14 mouse cellular contexts compared by ENCODE assay signal in the genomic region with DNA sequence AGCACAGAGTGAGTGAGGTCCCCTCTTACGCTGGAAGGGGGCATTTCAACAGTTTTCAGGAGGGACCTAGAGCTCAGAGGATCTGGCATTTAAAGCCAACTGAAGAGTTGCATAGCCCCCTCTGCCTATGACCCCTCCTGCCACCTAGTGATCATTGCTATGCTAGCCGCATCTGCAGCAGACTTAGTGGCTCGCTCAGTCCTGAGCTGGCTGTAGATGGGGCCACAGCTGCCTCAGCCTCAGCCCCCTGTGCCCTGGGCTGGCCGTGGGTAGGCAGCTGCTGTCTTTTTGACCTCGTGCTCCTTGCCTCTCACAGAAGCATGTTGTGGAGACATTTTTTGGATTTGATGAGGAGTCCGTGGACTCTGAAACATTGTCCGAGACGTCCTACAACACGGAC. TPM values are rescaled to one million over a fixed set of nuclear protein-coding genes. Genes with fewer than 3 reads are reported as not detected.
DNase-seq lines count a peak whose midpoint lies in the region; ATAC-seq and TF ChIP-seq lines count a peak whose summit lies in the region.
"Had no signal": no experiment of that assay in that cellular context is flagged by ENCODE, and none has a peak within 500 bp of the region (broad histone marks: within the 10 kb centered on the region; RNA-seq: fewer than 3 reads in every experiment).

No protein-coding gene starts in this region.

- TF ChIP-seq POLR2A in CH12.LX (IDR thresholded peaks at IDR 0.05; ENCODE audit: low read depth, low read length): no peak
- TF ChIP-seq POLR2A in bone marrow, adult 2 months (IDR thresholded peaks at IDR 0.05; ENCODE audit: borderline replicate concordance, control insufficient read depth, low read depth, low read length): no peak

- no peaks in the 10 kb centered on the region for H3K36me3 ChIP-seq in liver, embryonic 14.5 days (replicated peaks; ENCODE audit: control insufficient read depth, insufficient read depth, low read depth)
- no peaks in the 10 kb centered on the region for H3K36me3 ChIP-seq in liver, embryonic 11.5 days (ENCODE audit: control insufficient read depth, insufficient read depth, low read length)
- H3K36me3 ChIP-seq in CH12.LX (replicated peaks in 1 of 2; ENCODE audit: control insufficient read depth in 1 of 2, insufficient read depth in 1 of 2, low read length in 1 of 2): no peaks in the 10 kb centered on the region
- H3K36me3 ChIP-seq in midbrain, embryonic 16.5 days (ENCODE audit: control insufficient read depth, insufficient read depth, low read length): peaks cover 15% of the 10 kb centered on the region; the same call in 1 of the 2 replicates
- H3K36me3 ChIP-seq: embryonic facial prominence, embryonic 12.5 days had no signal

- no peak for TF ChIP-seq EP300 in liver, embryonic 14.5 days (IDR thresholded peaks at IDR 0.05; ENCODE audit: low read depth)
- TF ChIP-seq EP300 in CH12.LX (IDR thresholded peaks at IDR 0.05; ENCODE audit: low read length): no peak

- no peak for DNase-seq in liver, embryonic 14.5 days (ENCODE audit: low read depth in 3 of 3, low spot score in 3 of 3)
- no peak for DNase-seq in liver, embryonic 11.5 days (ENCODE audit: low spot score)
- no peak for DNase-seq in CH12.LX (ENCODE audit: extremely low read depth)
- no peak for DNase-seq in right cerebral cortex, adult 2 months (ENCODE audit: low spot score in 2 of 2)
- DNase-seq in frontal cortex, postnatal 36 days (ENCODE audit: low spot score in 2 of 2): no peak
- DNase-seq: adrenal gland, postnatal 36 days; cerebellum, adult 18-20 months; heart, adult 18-20 months; kidney, adult 9 months had no signal

- no peaks in the 10 kb centered on the region for H3K4me1 ChIP-seq in liver, embryonic 14.5 days (replicated peaks; ENCODE audit: control insufficient read depth in 2 of 2, insufficient read depth in 2 of 2, low read length in 1 of 2)
- H3K4me1 ChIP-seq in liver, embryonic 11.5 days (replicated peaks; ENCODE audit: control insufficient read depth, insufficient read depth, low read length): no peaks in the 10 kb centered on the region
- peaks cover 3 to 31% of the 10 kb centered on the region in 2 experiments; a peak in 2 of 4 replicates for H3K4me1 ChIP-seq in CH12.LX (ENCODE audit: control insufficient read depth in 1 of 2, insufficient read depth in 2 of 2)
- H3K4me1 ChIP-seq in bone marrow, adult 2 months (ENCODE audit: control insufficient read depth, insufficient read depth, low read length): no peaks in the 10 kb centered on the region
- no peaks in the 10 kb centered on the region for H3K4me1 ChIP-seq in midbrain, embryonic 16.5 days (ENCODE audit: control insufficient read depth, insufficient read depth, low read length)
- H3K4me1 ChIP-seq: embryonic facial prominence, embryonic 12.5 days had no signal

- ATAC-seq in liver, embryonic 14.5 days (ENCODE audit: insufficient read depth): no peak
- ATAC-seq in liver, embryonic 11.5 days (replicated peaks; ENCODE audit: low FRiP score): no peak
- peak; percentile 47; the same call in 1 of the 2 replicates for ATAC-seq in midbrain, embryonic 16.5 days

- dilution Hi-C loops in CH12.LX (cut with MboI; ENCODE audit: extremely low pct_ligation_motif_present, extremely low pct_unique_long_range_greater_than_20kb, low sequenced_read_pairs): no loop called here

- no peak overlapping the region for H3K4me2 ChIP-seq in liver, embryonic 14.5 days (ENCODE audit: low read depth)
- H3K4me2 ChIP-seq in liver, embryonic 11.5 days: no peak overlapping the region
- H3K4me2 ChIP-seq in CH12.LX (ENCODE audit: insufficient read depth, low read depth, poor library complexity, severe bottlenecking): no peak overlapping the region
- H3K4me2 ChIP-seq in midbrain, embryonic 16.5 days (ENCODE audit: low read length): no peak overlapping the region
- H3K4me2 ChIP-seq: embryonic facial prominence, embryonic 12.5 days had no signal

- TF ChIP-seq RAD21 in CH12.LX (IDR thresholded peaks at IDR 0.05; ENCODE audit: low read depth, low read length): peak; percentile 6

- whole genome bisulfite sequencing in liver, embryonic 14.5 days (ENCODE audit: insufficient replicate concordance): 47% methylated on average over 9 of the region's 9 CpGs
- 61% methylated on average over 9 of the region's 9 CpGs for WGBS in liver, embryonic 11.5 days
- WGBS in bone marrow, adult 2 months: 78% methylated on average over 9 of the region's 9 CpGs
- WGBS in midbrain, embryonic 16.5 days: 55% methylated on average over 9 of the region's 9 CpGs

- in situ Hi-C loops in CH12.LX (cut with MboI; ENCODE audit: low pct_ligation_motif_present, low pct_unique_long_range_greater_than_20kb, low sequenced_read_pairs): loop anchor here (10.0 kb wide), 1 partner anchor 168 kb away; no protein-coding TSS in a partner anchor

- H3K9ac ChIP-seq in liver, embryonic 14.5 days (replicated peaks): no peak overlapping the region
- no peak overlapping the region for H3K9ac ChIP-seq in liver, embryonic 11.5 days (ENCODE audit: low read depth, low read length)
- H3K9ac ChIP-seq in CH12.LX (ENCODE audit: insufficient read depth, low read depth): no peak overlapping the region
- no peak overlapping the region for H3K9ac ChIP-seq in midbrain, embryonic 16.5 days (ENCODE audit: low read depth, low read length)
- H3K9ac ChIP-seq: embryonic facial prominence, embryonic 12.5 days had no signal

- H3K9me3 ChIP-seq in liver, embryonic 14.5 days (ENCODE audit: control insufficient read depth, low read length): no peaks in the 10 kb centered on the region
- no peaks in the 10 kb centered on the region for H3K9me3 ChIP-seq in liver, embryonic 11.5 days (ENCODE audit: control insufficient read depth, low read length)
- no peaks in the 10 kb centered on the region for H3K9me3 ChIP-seq in CH12.LX (replicated peaks; ENCODE audit: low read length)
- H3K9me3 ChIP-seq in midbrain, embryonic 16.5 days (replicated peaks; ENCODE audit: control insufficient read depth, low read length, poor library complexity, severe bottlenecking): no peaks in the 10 kb centered on the region
- H3K9me3 ChIP-seq: embryonic facial prominence, embryonic 12.5 days had no signal

- TF ChIP-seq CTCF in liver, embryonic 14.5 days (IDR thresholded peaks at IDR 0.05; ENCODE audit: low read depth): peak; percentile 22; the same call in 1 of the 2 replicates
- TF ChIP-seq CTCF in CH12.LX (conservative IDR thresholded peaks at IDR 0.05 in 1 of 2, IDR thresholded peaks at IDR 0.05 in 1 of 2; ENCODE audit: low read depth in 2 of 2, low read length in 2 of 2): peak in 1 of 2 experiments; percentile 49; a peak in 2 of 4 replicates
- 0 out of 2 replicates have a peak, but pooled peaks have one; percentile 2 for TF ChIP-seq CTCF in bone marrow, adult 2 months (IDR thresholded peaks at IDR 0.05; ENCODE audit: control insufficient read depth, insufficient read depth, low read length)

- no peaks in the 10 kb centered on the region for H3K27me3 ChIP-seq in liver, embryonic 14.5 days (ENCODE audit: control insufficient read depth, insufficient read depth, low read length)
- H3K27me3 ChIP-seq in liver, embryonic 11.5 days (replicated peaks; ENCODE audit: control insufficient read depth, insufficient read depth, low read length): no peaks in the 10 kb centered on the region
- peaks cover 34% of the 10 kb centered on the region for H3K27me3 ChIP-seq in CH12.LX (replicated peaks)
- no peaks in the 10 kb centered on the region for H3K27me3 ChIP-seq in midbrain, embryonic 16.5 days (ENCODE audit: control insufficient read depth, insufficient read depth, low read depth, low read length)
- H3K27me3 ChIP-seq: embryonic facial prominence, embryonic 12.5 days had no signal

- no peaks in the 10 kb centered on the region for H3K79me2 ChIP-seq in CH12.LX (replicated peaks; ENCODE audit: control insufficient read depth, extremely low read depth, insufficient read depth, poor library complexity, severe bottlenecking)

- H3K27ac ChIP-seq in liver, embryonic 14.5 days: no peak overlapping the region
- no peak overlapping the region for H3K27ac ChIP-seq in liver, embryonic 11.5 days (ENCODE audit: low read depth, low read length)
- H3K27ac ChIP-seq in CH12.LX (ENCODE audit: insufficient read depth, low read depth): no peak overlapping the region
- no peak overlapping the region for H3K27ac ChIP-seq in bone marrow, adult 2 months (ENCODE audit: control insufficient read depth, insufficient read depth, low read depth, low read length, poor library complexity)
- H3K27ac ChIP-seq in midbrain, embryonic 16.5 days (ENCODE audit: low read length): no peak overlapping the region
- H3K27ac ChIP-seq: embryonic facial prominence, embryonic 12.5 days had no signal

- no peak overlapping the region for H3K4me3 ChIP-seq in liver, embryonic 14.5 days (ENCODE audit: insufficient read depth in 1 of 2, low read depth in 2 of 2, low read length in 2 of 2)
- H3K4me3 ChIP-seq in liver, embryonic 11.5 days (ENCODE audit: low read depth, low read length): no peak overlapping the region
- H3K4me3 ChIP-seq in CH12.LX (replicated peaks in 1 of 3; ENCODE audit: low read depth in 2 of 3, low read length in 2 of 3, poor library complexity in 1 of 3): no peak overlapping the region
- no peak overlapping the region for H3K4me3 ChIP-seq in bone marrow, adult 2 months (replicated peaks; ENCODE audit: control insufficient read depth, low read depth, low read length)
- H3K4me3 ChIP-seq in midbrain, embryonic 16.5 days (ENCODE audit: low read depth, low read length): no peak overlapping the region
- H3K4me3 ChIP-seq: embryonic facial prominence, embryonic 12.5 days had no signal

TF ChIP-seq in CH12.LX, 34 proteins besides CTCF, POLR2A, EP300 and RAD21 (continues in another document):
- TF ChIP-seq MAZ (IDR thresholded peaks at IDR 0.05; ENCODE audit: low read depth, low read length): no peak
- TF ChIP-seq SIN3A (IDR thresholded peaks at IDR 0.05; ENCODE audit: low read length): no peak
- TF ChIP-seq BHLHE40 (IDR thresholded peaks at IDR 0.05; ENCODE audit: low read depth, low read length): no peak
- no peak for TF ChIP-seq ZC3H11A (IDR thresholded peaks at IDR 0.05; ENCODE audit: low read depth, low read length)
- no peak for TF ChIP-seq JUND (conservative IDR thresholded peaks at IDR 0.05; ENCODE audit: low read depth, low read length)
- no peak for TF ChIP-seq PAX5 (IDR thresholded peaks at IDR 0.05; ENCODE audit: low read length)
- no peak for TF ChIP-seq POLR2AphosphoS2 (IDR thresholded peaks at IDR 0.05; ENCODE audit: low read depth, low read length)
- TF ChIP-seq ZMIZ1 (IDR thresholded peaks at IDR 0.05; ENCODE audit: low read depth, low read length): no peak

RNA-seq across cellular contexts. Expression of a gene that starts 32.0 kb away (rescaled TPM):
- polyA plus RNA-seq in liver, embryonic 14.5 days (2012; rRNA removed): not detected in 2 replicates
- polyA plus RNA-seq in liver, embryonic 14.5 days (2014; fragmentation: Nextera tagmentation; extraction: Ambion mirVana): not detected in 2 replicates
- polyA plus RNA-seq in liver, embryonic 11.5 days (2014; fragmentation: Nextera tagmentation; extraction: Ambion mirVana): not detected in 2 replicates
- total RNA-seq in CH12.LX (2012; rRNA removed): not detected in 2 replicates
- not detected in 2 replicates for total RNA-seq in CH12.LX (2014; rRNA removed)
- polyA plus RNA-seq in CH12.LX (2012; ENCODE audit: insufficient read length, low read depth): not detected in 2 replicates
- 0.85 and 0.88 TPM in 2 replicates for polyA plus RNA-seq in bone marrow, adult 2 months (2011; ENCODE audit: insufficient read depth, insufficient read length, low replicate concordance, missing spikeins)
- polyA plus RNA-seq in midbrain, embryonic 16.5 days (2015; fragmentation: Nextera tagmentation; extraction: Ambion mirVana): 2.3 and 3.0 TPM in 2 replicates
- total RNA-seq: ES-E14; heart, postnatal 25 days had no signal
- polyA plus RNA-seq: embryonic facial prominence, embryonic 12.5 days had no signal
